Mouse (Mus musculus) liver, embryonic 12.5 days (tissue): ENCODE measurements around the gene Wnt10a. TPM values are rescaled to one million over a fixed set of nuclear protein-coding genes. Genes with fewer than 3 reads are reported as not detected.

Source experiments
- ATAC-seq: fragments of 200-750 bp; cut with Nextera tagmentation; 2 replicates; pipeline ENCODE4 v1.8.0; 2017; ENCODE audit warnings: moderate number of reproducible peaks, mild to moderate bottlenecking, moderate library complexity
- H3K27ac ChIP-seq: fragments of 300-500 bp; sonication (generic); 2 replicates; pipeline ENCODE4 v1.5.1; 2016; ENCODE audit warnings: mild to moderate bottlenecking
- H3K27me3 ChIP-seq: fragments of 300-500 bp; sonication (generic); replicated peaks from 2 replicates; pipeline ENCODE4 v1.6.1; 2016; ENCODE audit warnings: mild to moderate bottlenecking, moderate library complexity
- H3K36me3 ChIP-seq: fragments of 300-500 bp; sonication (generic); 2 replicates; pipeline ENCODE4 v1.6.1; 2016; ENCODE audit warnings: mild to moderate bottlenecking, moderate library complexity
- H3K4me1 ChIP-seq: fragments of 300-500 bp; sonication (generic); 2 replicates; pipeline ENCODE4 v1.6.1; 2016
- H3K4me2 ChIP-seq: fragments of 300-500 bp; sonication (generic); 2 replicates; pipeline ENCODE4 v1.6.1; 2016; ENCODE audit warnings: mild to moderate bottlenecking, moderate library complexity
- H3K4me3 ChIP-seq: fragments of 300-500 bp; sonication (generic); 2 replicates; pipeline ENCODE4 v1.5.1; 2016; ENCODE audit warnings: mild to moderate bottlenecking, moderate library complexity
- H3K9ac ChIP-seq: fragments of 300-500 bp; sonication (generic); 2 replicates; pipeline ENCODE4 v1.6.1; 2016; ENCODE audit warnings: mild to moderate bottlenecking, moderate library complexity
- H3K9me3 ChIP-seq: fragments of 300-500 bp; sonication (generic); replicated peaks from 2 replicates; pipeline ENCODE4 v1.6.1; 2016; ENCODE audit warnings: mild to moderate bottlenecking, moderate library complexity
- WGBS: fragments of 180-500 bp; shearing (Covaris S2); methylation state at CpG from one replicate; pipeline ENCODE4 v1.1.7; 2016; ENCODE audit not compliant: insufficient replicate concordance; 5-methylcytosine and 5-hydroxymethylcytosine counted together
- polyA plus RNA-seq: library from polyadenylated mRNA; unstranded; fragments of >200 nt; fragmentation: Nextera tagmentation; extraction: Ambion mirVana; gene quantifications from 2 replicates; pipeline ENCODE4 v1.2.1, GENCODE M21; 2016

Gene Wnt10a
- not detected in 2 replicates for polyA plus RNA-seq

- Histone ChIP-seq H3K27ac (no peak within 1 kb of the TSS), H3K4me2 (peak within 1 kb of the TSS; percentile 11; the same call in 1 of the 2 replicates), H3K36me3 (no peaks in the 10 kb centered on the region), H3K9ac (no peak within 1 kb of the TSS), H3K4me1 (0 out of 2 replicates have a peak, but pooled peaks cover 11% of the 10 kb centered on the region), H3K9me3 (no peaks in the 10 kb centered on the region), H3K4me3 (peak within 1 kb of the TSS; percentile 13; the same call in 1 of the 2 replicates), H3K27me3 (peaks cover 100% of the 10 kb centered on the region)
- no peak for ATAC-seq
- 7% methylated on average over 11 of the region's 11 CpGs for WGBS
Measured at GRCm38 (mm10) chr1:74791249-74791648, at the start of gene Wnt10a. Gene Wnt10a, plus strand, starts transcription at chr1:74791516.

- no peak overlapping the region for H3K4me2 ChIP-seq
- H3K27me3 ChIP-seq: peaks cover 35% of the 10 kb centered on the region
- no peaks in the 10 kb centered on the region for H3K9me3 ChIP-seq
- no peak overlapping the region for H3K27ac ChIP-seq
- 0 out of 2 replicates have a peak, but pooled peaks cover 3% of the 10 kb centered on the region for H3K4me1 ChIP-seq
- H3K36me3 ChIP-seq: no peaks in the 10 kb centered on the region
- no peak overlapping the region for H3K9ac ChIP-seq
- no peak overlapping the region for H3K4me3 ChIP-seq
- ATAC-seq: no peak
- WGBS: 71% methylated on average over 5 of the region's 5 CpGs
Measured at GRCm38 (mm10) chr1:74747335-74747734, 44.0 kb upstream of the Wnt10a start.

DNA sequence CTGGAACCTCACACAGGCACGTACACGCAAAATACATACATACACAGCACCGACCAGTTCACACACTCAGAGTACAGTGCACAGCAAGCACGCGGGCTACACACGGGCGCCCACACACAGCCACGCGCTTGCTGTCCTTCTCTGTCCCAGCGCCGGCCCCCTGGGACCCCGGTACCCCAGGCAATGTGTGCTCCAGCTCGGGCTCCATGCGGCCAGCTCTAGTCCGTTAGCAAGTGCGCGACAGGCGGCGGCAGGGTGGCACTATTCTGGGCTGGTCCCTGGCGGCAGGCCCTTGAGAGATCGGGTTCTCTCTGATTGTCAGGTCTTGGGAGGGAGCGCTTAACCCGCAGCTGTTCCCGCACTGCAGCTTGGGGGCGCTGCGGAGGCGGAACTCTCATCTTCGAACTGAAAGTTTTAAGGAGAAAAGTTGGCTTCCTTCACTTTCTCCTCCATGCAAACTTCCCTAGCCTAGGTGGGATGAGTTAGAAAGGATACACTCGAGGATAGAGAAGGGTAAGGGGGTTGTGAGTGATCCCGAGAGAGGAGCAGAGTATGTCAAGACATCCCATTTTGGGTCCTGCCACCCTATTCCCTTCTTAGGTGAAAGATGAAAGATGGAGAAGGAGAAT, 42.6 kb upstream of the Wnt10a start, which contains the start of gene Prkag3:
TSS of gene Prkag3 (minus strand) at position 579 of the 629 bp plus-strand sequence.
- H3K4me1 ChIP-seq: 0 out of 2 replicates have a peak, but pooled peaks cover 3% of the 10 kb centered on the region
- no peak within 1 kb of the TSS for H3K27ac ChIP-seq
- H3K4me2 ChIP-seq: peak within 1 kb of the TSS; percentile 58
- no peaks in the 10 kb centered on the region for H3K9me3 ChIP-seq
- peak within 1 kb of the TSS; percentile 24; the same call in 1 of the 2 replicates for H3K4me3 ChIP-seq
- H3K9ac ChIP-seq: no peak within 1 kb of the TSS
- peaks cover 35% of the 10 kb centered on the region for H3K27me3 ChIP-seq
- peak; percentile 57; the same call in 1 of the 2 replicates for ATAC-seq
- 9% methylated on average over 30 of the region's 30 CpGs for WGBS
- H3K36me3 ChIP-seq: no peaks in the 10 kb centered on the region

DNA sequence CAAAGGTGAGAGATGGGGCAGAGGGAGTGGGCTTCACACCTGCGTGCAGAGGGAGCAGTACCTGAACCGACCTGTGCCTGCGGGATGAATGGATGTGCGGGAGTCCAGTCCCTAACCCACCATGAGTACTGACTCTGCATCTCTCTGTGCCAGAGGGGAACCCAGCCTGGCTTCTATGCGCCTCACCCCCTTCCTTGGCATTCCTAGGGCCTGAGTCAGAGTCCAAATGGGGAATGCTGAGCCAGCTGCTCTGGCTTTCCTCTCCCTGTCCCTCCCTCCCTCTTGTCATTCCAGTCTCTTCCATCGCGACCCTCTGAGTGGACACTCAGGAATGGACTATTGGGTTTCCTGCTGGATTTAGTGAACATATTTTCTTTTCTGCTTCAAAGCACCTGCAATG, 42.0 kb upstream of the Wnt10a start:
- Histone ChIP-seq H3K9me3 (no peaks in the 10 kb centered on the region), H3K36me3 (no peaks in the 10 kb centered on the region), H3K4me2 (peak overlapping the region; percentile 58; the same call in 1 of the 2 replicates), H3K27ac (no peak overlapping the region), H3K27me3 (peaks cover 35% of the 10 kb centered on the region), H3K4me3 (no peak overlapping the region), H3K9ac (no peak overlapping the region), H3K4me1 (0 out of 2 replicates have a peak, but pooled peaks cover 3% of the 10 kb centered on the region)
- WGBS: 46% methylated on average over 7 of the region's 7 CpGs
- ATAC-seq: no peak

DNA sequence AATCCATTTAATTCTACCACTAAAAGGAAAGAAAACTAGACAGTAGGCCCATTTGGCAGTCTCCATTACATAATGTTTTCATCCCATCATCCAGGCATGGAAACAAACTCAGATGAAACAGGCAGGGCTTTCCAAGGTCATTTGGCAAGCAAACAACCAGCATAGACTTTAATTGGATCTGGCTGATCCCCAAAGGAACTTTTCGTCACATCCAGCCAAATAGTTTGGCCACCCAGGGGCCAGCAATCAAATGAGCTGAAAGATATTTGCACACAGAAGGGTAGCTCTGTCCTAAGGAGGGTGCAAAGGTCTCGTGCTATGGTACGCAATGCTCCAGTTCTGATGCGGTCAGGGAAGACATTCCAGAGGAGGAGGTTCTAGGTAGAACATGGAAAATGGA, 40.6 kb upstream of the Wnt10a start:
- Histone ChIP-seq H3K9ac (no peak overlapping the region), H3K27me3 (peaks cover 35% of the 10 kb centered on the region), H3K4me1 (0 out of 2 replicates have a peak, but pooled peaks cover 3% of the 10 kb centered on the region), H3K4me2 (no peak overlapping the region), H3K4me3 (no peak overlapping the region), H3K36me3 (no peaks in the 10 kb centered on the region), H3K27ac (no peak overlapping the region), H3K9me3 (no peaks in the 10 kb centered on the region)
- WGBS: 62% methylated on average over 4 of the region's 4 CpGs
- no peak for ATAC-seq

DNA sequence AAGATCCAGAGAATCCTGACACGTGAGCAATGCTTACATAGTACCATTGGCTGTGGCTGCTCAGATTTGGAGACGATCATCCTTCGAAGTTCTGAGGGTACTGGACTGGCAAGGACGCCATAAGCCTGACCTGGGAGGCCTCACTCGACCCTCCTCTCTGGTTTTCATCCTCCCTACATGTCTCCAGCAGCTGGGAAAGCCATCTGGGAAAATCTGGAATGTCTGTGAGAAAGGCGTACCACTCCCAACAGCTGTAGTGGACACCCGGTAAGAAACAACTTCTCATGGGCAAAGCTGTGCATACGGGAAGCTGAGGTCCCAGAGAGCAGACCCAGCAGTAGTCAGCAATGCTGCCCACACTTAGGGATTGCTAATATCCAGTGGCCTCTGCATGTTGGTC, 39.2 kb upstream of the Wnt10a start:
- no peaks in the 10 kb centered on the region for H3K36me3 ChIP-seq
- H3K27ac ChIP-seq: no peak overlapping the region
- H3K4me2 ChIP-seq: no peak overlapping the region
- H3K9me3 ChIP-seq: no peaks in the 10 kb centered on the region
- H3K9ac ChIP-seq: no peak overlapping the region
- H3K27me3 ChIP-seq: peaks cover 31% of the 10 kb centered on the region
- no peak overlapping the region for H3K4me3 ChIP-seq
- 75% methylated on average over 8 of the region's 8 CpGs for WGBS
- ATAC-seq: no peak
- H3K4me1 ChIP-seq: 0 out of 2 replicates have a peak, but pooled peaks cover 3% of the 10 kb centered on the region

DNA sequence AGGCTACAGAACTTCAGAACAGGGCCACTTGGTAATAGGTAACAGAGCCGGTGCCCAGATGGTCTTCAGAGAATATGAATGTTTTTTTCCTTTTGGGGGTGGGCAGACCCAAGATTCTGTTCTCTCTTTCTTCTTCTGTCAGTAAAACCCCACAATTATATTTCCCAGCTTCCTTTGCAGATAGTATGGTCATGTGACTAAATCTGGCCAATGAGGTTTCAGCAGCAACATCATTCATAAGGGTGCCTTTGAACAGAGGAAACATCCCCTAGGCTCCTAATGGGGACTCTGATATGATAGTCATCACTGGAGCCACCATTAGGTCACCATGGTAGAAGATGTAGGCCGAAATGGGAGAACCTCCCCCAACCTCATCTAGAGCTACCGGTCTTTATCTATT, 38.5 kb upstream of the Wnt10a start:
- no peak for ATAC-seq
- H3K9me3 ChIP-seq: no peaks in the 10 kb centered on the region
- no peak overlapping the region for H3K4me2 ChIP-seq
- WGBS: 76% methylated on average over 3 of the region's 3 CpGs
- H3K4me1 ChIP-seq: 0 out of 2 replicates have a peak, but pooled peaks cover 3% of the 10 kb centered on the region
- H3K4me3 ChIP-seq: no peak overlapping the region
- no peaks in the 10 kb centered on the region for H3K36me3 ChIP-seq
- H3K27me3 ChIP-seq: peaks cover 24% of the 10 kb centered on the region
- no peak overlapping the region for H3K27ac ChIP-seq
- no peak overlapping the region for H3K9ac ChIP-seq

GRCm38 (mm10) chr1:74753266-74753974, 37.9 kb upstream of the Wnt10a start:
- peaks cover 18% of the 10 kb centered on the region for H3K27me3 ChIP-seq
- no peak for ATAC-seq
- H3K9me3 ChIP-seq: no peaks in the 10 kb centered on the region
- 0 out of 2 replicates have a peak, but pooled peaks cover 3% of the 10 kb centered on the region for H3K4me1 ChIP-seq
- H3K4me2 ChIP-seq: no peak overlapping the region
- H3K4me3 ChIP-seq: no peak overlapping the region
- 70% methylated on average over 8 of the region's 8 CpGs for WGBS
- no peaks in the 10 kb centered on the region for H3K36me3 ChIP-seq
- no peak overlapping the region for H3K27ac ChIP-seq
- no peak overlapping the region for H3K9ac ChIP-seq

DNA sequence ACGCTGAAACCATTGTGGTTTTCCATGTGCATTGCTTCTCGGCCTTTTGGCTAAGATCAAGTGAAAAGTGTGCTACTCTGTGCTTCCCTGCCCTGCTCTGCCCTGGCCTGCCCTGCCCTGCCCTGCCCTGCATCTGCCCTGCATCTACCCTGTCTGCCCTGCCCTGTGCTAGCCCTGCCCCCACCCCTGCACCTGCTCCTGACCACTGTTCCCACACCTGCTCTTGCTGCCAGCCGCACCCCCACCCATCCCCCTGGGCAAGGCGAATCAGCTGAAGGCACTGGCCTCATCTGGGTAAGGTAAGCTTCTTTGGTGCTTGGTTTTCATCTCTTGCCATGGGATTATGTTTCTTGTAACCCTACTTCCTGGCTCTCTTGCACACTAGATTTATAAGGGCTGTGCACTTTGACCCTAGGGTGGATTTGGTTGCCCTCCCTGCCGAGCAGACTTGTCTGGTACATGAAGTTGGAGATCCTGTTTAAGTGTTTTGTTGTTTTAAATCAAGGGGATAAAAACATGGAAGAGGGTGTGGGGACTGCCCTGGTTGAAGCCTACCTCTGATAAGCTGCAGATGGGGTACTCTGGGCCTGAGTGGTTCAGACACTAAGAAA, 37.0 kb upstream of the Wnt10a start:
- no peak for ATAC-seq
- Histone ChIP-seq H3K27ac (no peak overlapping the region), H3K4me2 (no peak overlapping the region), H3K27me3 (peaks cover 15% of the 10 kb centered on the region), H3K9me3 (no peaks in the 10 kb centered on the region), H3K4me1 (no peaks in the 10 kb centered on the region), H3K9ac (no peak overlapping the region), H3K4me3 (no peak overlapping the region), H3K36me3 (no peaks in the 10 kb centered on the region)
- WGBS: 51% methylated on average over 5 of the region's 5 CpGs

DNA sequence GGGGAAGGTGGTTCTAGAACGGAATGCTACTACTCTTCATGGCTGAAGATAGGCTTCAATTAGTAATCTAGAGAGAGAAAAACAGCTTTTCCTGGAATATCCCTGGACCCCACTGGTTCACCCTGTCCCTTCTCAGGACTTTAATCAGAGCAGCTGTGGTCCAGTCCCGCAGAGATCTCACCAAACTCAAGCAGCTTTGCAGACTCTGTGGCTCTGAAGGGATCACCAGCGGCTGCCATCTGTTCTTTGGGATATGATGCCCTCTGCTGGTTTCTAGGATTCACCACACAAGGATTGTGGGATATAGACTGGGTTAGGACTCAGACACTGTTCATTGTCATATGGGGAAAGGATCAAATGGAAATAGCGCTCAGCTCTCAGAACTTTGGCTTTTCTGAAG, 31.5 kb upstream of the Wnt10a start:
- H3K4me1 ChIP-seq: no peaks in the 10 kb centered on the region
- no peak overlapping the region for H3K9ac ChIP-seq
- ATAC-seq: no peak
- no peaks in the 10 kb centered on the region for H3K9me3 ChIP-seq
- no peak overlapping the region for H3K27ac ChIP-seq
- WGBS: 19% methylated on average over 4 of the region's 4 CpGs
- H3K27me3 ChIP-seq: peaks cover 29% of the 10 kb centered on the region
- no peak overlapping the region for H3K4me2 ChIP-seq
- H3K36me3 ChIP-seq: no peaks in the 10 kb centered on the region
- no peak overlapping the region for H3K4me3 ChIP-seq

GRCm38 (mm10) chr1:74763081-74763480, 28.2 kb upstream of the Wnt10a start:
- 1% methylated on average over 6 of the region's 6 CpGs for WGBS
- H3K27me3 ChIP-seq: peaks cover 58% of the 10 kb centered on the region
- H3K27ac ChIP-seq: no peak overlapping the region
- no peak overlapping the region for H3K4me3 ChIP-seq
- H3K9me3 ChIP-seq: no peaks in the 10 kb centered on the region
- H3K4me1 ChIP-seq: no peaks in the 10 kb centered on the region
- no peaks in the 10 kb centered on the region for H3K36me3 ChIP-seq
- ATAC-seq: no peak
- H3K9ac ChIP-seq: no peak overlapping the region
- H3K4me2 ChIP-seq: no peak overlapping the region
